Mouse (Mus musculus): ENCODE measurements at regions not wholly inside any gene's neighbourhood (a gene's known extent, or its start where the extent isn't known, plus 50 kb on each side); places are given as distances from the start of the nearest gene placed in this dataset.

DNA sequence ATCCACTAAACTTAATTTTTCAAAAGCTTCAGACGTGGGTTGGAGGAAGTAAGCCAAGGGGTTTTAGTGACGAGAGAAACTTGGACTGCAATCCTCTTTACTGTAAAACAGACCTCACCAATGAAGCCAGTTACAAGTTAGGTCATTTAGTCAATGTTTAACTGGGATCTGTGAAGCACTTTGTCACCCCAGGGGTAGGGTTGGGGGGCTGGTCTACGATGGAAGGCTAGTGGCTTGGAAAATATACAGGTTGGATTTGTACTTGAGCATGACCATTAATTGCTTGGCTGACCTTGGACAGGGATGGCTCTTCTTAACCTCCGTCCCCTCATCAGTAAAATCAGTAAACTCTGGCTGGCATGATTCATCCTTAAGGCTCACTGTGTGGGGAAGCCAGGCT lies 142.2 kb downstream of the Pax1 start:
- no peak for DNase-seq (ENCODE audit: low read depth)

DNA sequence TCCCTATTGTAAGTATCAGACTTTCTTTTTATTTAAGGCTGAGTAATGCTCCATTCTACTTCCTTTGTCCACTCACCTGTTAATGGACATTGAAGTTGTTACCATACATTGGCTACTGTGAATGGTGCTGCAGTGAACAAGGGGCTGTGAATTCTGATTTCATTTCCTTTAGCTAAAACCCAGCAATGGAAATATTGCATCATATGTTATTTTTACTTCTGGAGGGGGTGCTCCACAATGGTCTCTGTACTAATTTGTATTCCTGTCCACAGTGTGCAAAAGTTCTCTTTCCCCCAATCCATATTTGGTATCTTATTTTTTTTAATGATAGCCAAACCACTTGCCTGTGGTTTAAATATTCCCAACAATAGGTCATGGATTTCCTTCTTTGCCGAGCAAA lies 137.0 kb downstream of the Pax1 start:
- DNase-seq (ENCODE audit: low read depth), result no peak

DNA sequence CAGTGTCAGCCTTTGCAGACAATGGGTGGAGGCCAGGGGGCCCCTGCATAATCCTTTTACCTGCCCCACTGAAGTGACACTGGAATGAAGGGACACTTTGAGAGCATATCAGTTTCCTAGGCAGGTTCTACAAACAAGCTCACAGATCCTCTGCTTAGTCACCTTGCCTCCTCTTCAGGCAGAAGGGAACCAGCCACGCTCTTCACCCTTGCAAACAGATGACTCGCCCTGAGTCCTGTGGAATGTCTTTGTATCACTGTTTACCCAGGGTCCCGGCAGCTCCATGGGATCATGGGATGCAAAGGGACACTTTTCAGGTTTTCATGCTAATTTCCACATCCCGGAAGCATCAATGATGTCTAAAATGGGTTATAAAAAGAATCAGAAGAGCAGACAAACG lies 94.2 kb downstream of the Pax1 start:
- no peak for DNase-seq (ENCODE audit: low read depth)

DNA sequence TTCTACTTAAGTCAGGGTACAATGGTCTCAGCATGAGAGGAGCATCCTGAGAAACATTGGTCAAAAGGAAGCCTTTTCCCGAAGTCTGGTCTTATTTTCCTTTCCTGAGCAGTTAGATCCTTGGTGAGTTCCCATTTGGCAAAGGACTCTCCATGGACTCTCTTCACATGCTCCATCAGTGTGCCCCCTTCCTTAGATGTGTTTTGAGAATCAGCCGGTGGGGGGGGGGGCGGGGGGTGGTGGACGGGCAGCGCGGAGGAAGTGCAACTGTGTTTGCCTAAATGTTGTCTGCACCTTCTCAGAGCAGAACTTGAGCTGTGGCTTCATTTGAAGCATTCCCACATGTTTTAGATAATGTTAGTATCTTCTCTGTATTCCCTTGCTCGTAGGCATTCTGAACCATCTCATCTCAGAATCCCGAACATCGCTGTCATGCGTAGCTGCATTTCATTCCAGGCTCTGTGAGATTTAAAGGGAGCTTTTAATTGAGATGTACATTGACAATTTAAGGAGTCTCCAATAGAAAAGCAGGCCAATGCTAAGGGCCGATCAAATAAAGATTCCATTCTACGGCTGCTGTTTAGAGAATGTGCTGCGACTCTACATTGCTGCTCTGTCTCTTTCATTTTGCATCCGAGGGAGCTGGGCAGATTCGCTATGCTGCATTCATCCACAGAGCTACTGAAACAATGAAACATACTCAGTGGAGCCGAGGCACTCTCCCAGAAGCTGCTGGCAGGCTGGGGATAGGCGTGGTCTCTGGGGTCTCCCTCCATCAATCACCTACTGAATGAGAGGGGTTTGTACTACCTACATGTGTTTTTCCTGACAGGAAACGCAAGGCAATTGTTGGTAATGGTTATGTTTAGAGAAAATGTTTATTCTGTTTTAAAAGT lies 92.9 kb downstream of the Pax1 start:
- no peak for DNase-seq (ENCODE audit: low read depth)

All from c-Kit-positive CD71-negative TER-119-negative erythroid progenitor cells, embryonic 14.5 days (primary cell).